Mouse (Mus musculus) forebrain, embryonic 10.5 days (tissue): ENCODE measurements around the gene Dip2b. TPM values are rescaled to one million over a fixed set of nuclear protein-coding genes. Genes with fewer than 3 reads are reported as not detected.

Experiments used
- DNase-seq: peaks from one replicate; pipeline ENCODE4 v3.0.0-alpha.2; 2017; ENCODE audit warnings: low spot score; ENCODE audit errors: extremely low spot score
- H3K27ac ChIP-seq: fragments of 300-500 bp; sonication (generic); 2 replicates; pipeline ENCODE4 v1.5.1; 2016; ENCODE audit warnings: mild to moderate bottlenecking
- H3K27me3 ChIP-seq: fragments of 300-500 bp; sonication (generic); 2 replicates; pipeline ENCODE4 v1.6.1; 2016; ENCODE audit warnings: mild to moderate bottlenecking; ENCODE audit not compliant: poor library complexity, severe bottlenecking
- H3K36me3 ChIP-seq: fragments of 300-500 bp; sonication (generic); replicated peaks from 2 replicates; pipeline ENCODE4 v1.6.1; 2016; ENCODE audit warnings: mild to moderate bottlenecking, moderate library complexity
- H3K4me1 ChIP-seq: fragments of 300-500 bp; sonication (generic); 2 replicates; pipeline ENCODE4 v1.6.1; 2016
- H3K4me3 ChIP-seq: fragments of 300-500 bp; sonication (generic); 2 replicates; pipeline ENCODE4 v1.5.1; 2016; ENCODE audit warnings: mild to moderate bottlenecking, moderate library complexity
- H3K9me3 ChIP-seq: fragments of 300-500 bp; sonication (generic); 2 replicates; pipeline ENCODE4 v1.6.1; 2016; ENCODE audit warnings: mild to moderate bottlenecking, moderate library complexity
- WGBS: fragments of 180-500 bp; shearing (Covaris S2); methylation state at CpG from one replicate; pipeline ENCODE4 v1.1.7; 2016; 5-methylcytosine and 5-hydroxymethylcytosine counted together
- polyA plus RNA-seq: library from polyadenylated mRNA; unstranded; fragments of >200 nt; fragmentation: Nextera tagmentation; extraction: Ambion mirVana; gene quantifications from 2 replicates; pipeline ENCODE4 v1.2.1, GENCODE M21; 2016

Gene Dip2b
- polyA plus RNA-seq, 1 experiment from 2014 or later = 17.4 TPM

DNA sequence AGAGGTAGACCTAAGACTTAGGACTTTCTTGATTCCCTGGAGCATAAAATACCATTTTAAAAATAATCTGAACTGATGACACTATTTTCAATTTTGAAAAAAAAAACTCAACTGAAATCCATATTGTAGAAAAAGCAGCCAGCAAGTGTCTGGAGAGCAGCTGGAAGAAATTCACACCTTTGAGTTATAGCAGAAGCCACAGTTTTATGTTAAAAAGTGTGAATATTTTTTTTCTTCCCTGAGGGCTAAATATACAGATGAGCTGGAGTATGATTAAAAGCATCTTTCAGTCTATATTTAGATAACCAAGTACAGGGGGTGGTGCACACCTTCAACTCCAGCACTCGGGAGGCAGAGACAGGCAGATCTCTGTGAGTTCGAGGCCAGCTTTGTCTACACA lies 8.6 kb upstream of the Dip2b start:
- Histone ChIP-seq H3K4me3 (no peak overlapping the region), H3K9me3 (peaks cover 3% of the 10 kb centered on the region; the same call in 1 of the 2 replicates), H3K36me3 (no peaks in the 10 kb centered on the region), H3K4me1 (no peaks in the 10 kb centered on the region), H3K27me3 (no peaks in the 10 kb centered on the region), H3K27ac (no peak overlapping the region)
- WGBS = 92% methylated on average over 2 of the region's 2 CpGs
- DNase-seq = no peak

DNA sequence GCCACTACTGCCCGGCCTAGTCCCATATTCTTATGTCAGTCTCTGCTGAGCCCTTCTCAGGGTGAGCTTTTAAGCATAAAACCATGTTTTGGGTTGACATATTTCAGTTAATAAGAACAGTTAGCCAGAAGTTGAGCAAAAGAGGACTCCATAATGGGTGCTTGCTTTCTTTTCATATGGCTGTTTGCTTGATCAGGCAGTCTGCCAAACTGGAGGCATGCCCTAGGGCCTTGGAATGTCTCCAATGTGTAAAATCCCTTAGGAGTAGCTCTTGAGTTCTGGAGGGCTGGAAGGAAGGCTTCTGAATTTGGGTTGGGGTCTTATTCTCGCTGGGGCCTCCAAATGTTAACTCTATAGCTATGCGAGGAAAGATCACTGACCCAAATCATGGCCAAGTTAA lies 5.9 kb upstream of the Dip2b start:
- peaks cover 3% of the 10 kb centered on the region; the same call in 1 of the 2 replicates for H3K9me3 ChIP-seq
- no peak overlapping the region for H3K27ac ChIP-seq
- no peak for DNase-seq
- no peak overlapping the region for H3K4me3 ChIP-seq
- no peaks in the 10 kb centered on the region for H3K4me1 ChIP-seq
- H3K36me3 ChIP-seq = no peaks in the 10 kb centered on the region
- WGBS = 94% methylated on average over 3 of the region's 3 CpGs
- peaks cover 2% of the 10 kb centered on the region for H3K27me3 ChIP-seq

DNA sequence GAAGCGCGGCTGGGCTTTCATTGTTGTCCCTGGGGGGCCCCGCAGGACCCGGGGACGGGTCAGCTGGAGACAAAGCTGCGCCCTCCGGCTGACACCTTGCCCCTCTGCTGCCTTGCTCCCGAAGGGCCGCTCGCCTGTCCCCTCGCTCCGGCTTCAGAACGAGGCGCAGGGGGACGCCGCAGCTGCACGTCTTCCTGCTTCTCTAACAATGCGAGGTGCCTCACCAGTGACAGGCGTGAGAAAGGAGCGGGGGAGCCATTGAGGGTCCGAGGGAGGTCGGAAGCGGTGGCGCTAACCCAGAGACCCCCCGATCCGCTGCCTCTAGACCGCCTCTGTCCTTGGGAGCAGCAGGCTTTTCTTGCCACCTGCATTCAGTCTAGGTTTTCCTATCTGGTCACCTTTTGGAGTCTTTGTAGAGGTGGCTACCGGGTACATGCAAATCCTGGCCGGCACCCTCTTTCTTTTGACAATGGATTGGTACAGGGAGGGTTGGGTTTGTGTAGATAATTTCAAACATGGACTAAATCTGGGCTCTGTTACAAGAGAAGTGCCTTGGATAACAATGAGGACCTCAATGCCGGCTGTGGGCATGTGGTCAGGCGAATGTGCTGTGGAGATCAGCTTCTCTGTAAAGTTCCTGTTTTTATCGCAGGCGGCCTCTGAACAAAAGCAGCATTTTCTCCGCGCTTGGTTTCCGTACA lies 687 bp downstream of the Dip2b start:
- under 1% methylated on average over 36 of the region's 36 CpGs for WGBS
- Histone ChIP-seq H3K27me3 (peaks cover 8% of the 10 kb centered on the region), H3K9me3 (no peaks in the 10 kb centered on the region), H3K4me1 (peaks cover 27% of the 10 kb centered on the region), H3K27ac (peak overlapping the region; percentile 100), H3K4me3 (peak overlapping the region; percentile 94), H3K36me3 (peaks cover 6% of the 10 kb centered on the region; the same call in 1 of the 2 replicates)
- peak; percentile 78 for DNase-seq

DNA sequence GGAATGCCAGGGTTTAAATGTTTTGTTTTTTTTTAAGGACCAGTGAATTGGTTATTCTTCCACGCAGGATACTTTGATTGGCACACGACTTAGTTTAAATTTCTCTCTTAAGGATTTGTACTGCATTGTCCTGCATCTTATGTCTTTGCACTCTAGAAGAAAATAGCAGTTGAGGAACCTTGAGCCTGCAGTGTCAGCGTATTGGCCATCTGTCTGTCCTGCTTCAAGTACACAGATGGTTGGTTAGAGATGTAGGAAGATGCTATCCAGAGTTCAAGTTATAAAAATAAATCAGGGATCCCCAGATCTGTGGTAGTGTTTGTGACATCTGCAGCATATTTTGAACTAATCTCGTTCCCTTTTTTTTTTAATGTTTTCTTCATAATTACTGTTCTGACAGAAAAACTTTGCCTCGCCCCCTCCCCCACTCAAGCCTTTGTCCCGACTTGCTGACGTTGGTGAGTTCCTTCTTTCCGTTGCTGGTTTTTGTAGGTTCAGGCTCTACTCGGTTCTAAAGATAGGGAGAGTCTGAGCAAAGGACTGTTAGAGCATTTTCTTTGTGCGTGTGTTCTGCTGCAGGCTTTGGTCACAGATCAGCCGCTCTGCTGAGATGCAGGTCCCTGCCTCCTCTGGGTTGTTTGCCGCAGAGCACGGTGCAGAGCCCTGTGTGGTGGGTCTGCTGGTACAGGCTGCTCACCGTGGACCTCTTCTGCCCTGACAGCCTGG lies 2.2 kb downstream of the Dip2b start:
- Histone ChIP-seq H3K4me1 (peaks cover 33% of the 10 kb centered on the region), H3K36me3 (peaks cover 6% of the 10 kb centered on the region; the same call in 1 of the 2 replicates), H3K27me3 (peaks cover 8% of the 10 kb centered on the region), H3K27ac (peak overlapping the region; percentile 100), H3K9me3 (no peaks in the 10 kb centered on the region), H3K4me3 (peak overlapping the region; percentile 94)
- WGBS = 41% methylated on average over 14 of the region's 14 CpGs
- DNase-seq = no peak

DNA sequence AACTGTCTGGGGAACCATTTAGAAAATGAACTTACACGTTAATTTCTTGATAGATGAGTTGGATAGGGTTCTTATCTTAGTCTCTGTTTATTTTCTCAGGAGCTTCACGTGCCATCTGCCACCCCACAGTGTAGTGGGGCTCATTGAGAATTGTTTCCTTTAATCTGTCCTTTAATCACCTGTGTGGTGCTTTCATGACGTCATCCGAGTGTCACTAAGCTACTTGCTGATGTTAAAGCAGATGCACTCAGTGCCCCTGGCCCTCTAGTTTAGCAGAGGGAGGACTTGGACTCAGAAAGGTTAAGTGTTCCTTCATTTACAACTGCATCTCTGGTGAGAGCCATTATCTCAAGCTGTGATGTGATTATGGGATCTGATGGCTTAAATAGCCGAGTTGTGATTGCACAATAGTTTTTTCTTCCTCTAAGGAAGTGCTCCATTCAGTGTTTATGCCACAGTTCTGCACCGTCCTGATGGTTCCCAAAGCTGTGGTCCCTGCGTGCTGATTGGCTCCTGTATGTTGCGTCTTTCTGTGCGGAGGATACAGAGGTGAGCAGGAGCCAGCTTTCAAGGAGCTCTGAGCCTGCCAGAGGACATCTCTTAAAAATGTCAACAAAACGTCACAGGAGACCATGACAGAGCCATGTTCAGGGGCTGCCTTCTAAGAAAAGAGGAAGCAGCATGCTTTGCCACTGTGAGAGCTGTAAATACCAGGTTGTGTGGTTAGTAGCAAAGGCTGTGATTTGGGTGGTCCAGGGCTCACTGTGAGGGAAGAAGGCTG lies 3.0 kb downstream of the Dip2b start:
- H3K4me3 ChIP-seq = peak overlapping the region; percentile 94
- H3K36me3 ChIP-seq = peaks cover 8% of the 10 kb centered on the region
- no peak for DNase-seq
- no peaks in the 10 kb centered on the region for H3K9me3 ChIP-seq
- WGBS = 53% methylated on average over 10 of the region's 10 CpGs
- H3K4me1 ChIP-seq = peaks cover 41% of the 10 kb centered on the region
- peak overlapping the region; percentile 100 for H3K27ac ChIP-seq
- H3K27me3 ChIP-seq = peaks cover 8% of the 10 kb centered on the region

DNA sequence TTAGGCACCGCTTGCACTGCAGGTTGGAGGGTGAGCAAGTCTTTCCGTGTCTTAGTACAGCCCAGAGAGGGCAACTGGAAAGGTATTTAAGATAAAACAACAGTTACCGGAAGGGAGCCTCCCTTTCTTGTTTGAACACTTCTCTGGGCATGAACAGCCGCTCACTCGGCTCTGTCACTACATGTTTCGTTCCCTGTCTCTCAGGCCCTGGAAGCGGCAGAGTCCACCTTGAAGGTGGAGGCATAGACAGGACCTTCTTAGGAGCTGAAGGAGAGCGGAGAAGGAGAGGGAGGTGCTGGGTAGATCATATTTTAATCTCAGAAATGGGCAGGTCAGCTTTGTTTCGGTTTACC lies 3.6 kb downstream of the Dip2b start:
- peaks cover 41% of the 10 kb centered on the region for H3K4me1 ChIP-seq
- peaks cover 8% of the 10 kb centered on the region for H3K27me3 ChIP-seq
- 87% methylated on average over 9 of the region's 9 CpGs for WGBS
- H3K9me3 ChIP-seq = no peaks in the 10 kb centered on the region
- peaks cover 14% of the 10 kb centered on the region for H3K36me3 ChIP-seq
- H3K27ac ChIP-seq = no peak overlapping the region; the same call in 1 of the 2 replicates
- no peak for DNase-seq
- no peak overlapping the region for H3K4me3 ChIP-seq

DNA sequence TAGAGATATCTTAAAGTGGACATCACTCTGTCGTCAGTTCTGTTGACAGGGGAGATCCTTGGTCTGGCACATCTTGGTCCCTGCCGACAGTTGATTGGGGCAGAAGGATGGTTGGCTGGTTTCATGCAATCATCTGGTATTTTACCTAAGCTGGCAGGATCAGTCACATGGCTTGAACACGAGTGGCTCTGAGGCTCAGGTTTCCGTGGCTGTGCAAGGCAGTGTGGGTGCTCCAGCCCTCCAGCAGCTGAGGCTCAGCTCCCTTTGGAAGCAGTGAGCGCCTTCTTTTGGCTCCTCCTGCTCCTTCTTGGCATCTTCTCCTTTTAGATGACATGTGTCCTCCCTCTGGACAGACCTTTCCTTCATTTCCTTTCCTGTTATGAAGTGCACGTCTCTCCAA lies 7.1 kb downstream of the Dip2b start:
- peaks cover 31% of the 10 kb centered on the region for H3K4me1 ChIP-seq
- H3K27me3 ChIP-seq = no peaks in the 10 kb centered on the region
- H3K27ac ChIP-seq = no peak overlapping the region
- 75% methylated on average over 6 of the region's 6 CpGs for WGBS
- no peak overlapping the region for H3K4me3 ChIP-seq
- peaks cover 41% of the 10 kb centered on the region for H3K36me3 ChIP-seq
- no peaks in the 10 kb centered on the region for H3K9me3 ChIP-seq
- DNase-seq = no peak

DNA sequence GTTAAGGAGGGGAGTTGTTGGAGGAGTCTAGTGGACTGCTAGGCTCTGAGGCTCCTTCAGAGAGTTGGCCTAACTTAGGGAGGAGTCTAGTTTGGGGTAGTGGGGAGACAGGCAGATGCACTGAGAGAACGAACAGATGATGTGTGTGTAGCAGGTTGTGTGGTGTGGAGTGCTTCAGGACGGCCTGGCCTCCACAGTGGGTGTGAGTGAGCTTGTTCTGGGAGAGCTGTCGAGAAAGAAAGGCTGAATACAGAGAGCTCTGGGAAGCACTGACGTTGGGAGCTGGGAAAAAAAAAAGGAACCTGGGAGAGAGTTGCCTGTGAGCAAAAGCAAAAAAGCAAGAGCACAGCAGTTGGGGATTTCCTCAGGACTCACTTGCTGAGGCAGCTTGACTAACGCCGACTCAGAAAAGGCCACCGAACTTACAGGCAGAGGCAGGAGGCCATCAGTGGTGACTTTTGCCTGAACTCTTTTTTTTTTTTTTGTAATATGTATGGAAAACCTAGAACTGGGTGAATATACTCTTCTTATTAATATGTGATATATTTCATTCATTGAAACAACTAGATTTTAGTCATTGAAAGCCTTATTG lies 11.1 kb downstream of the Dip2b start:
- H3K36me3 ChIP-seq = peaks cover 47% of the 10 kb centered on the region
- H3K4me1 ChIP-seq = peaks cover 29% of the 10 kb centered on the region
- H3K27me3 ChIP-seq = no peaks in the 10 kb centered on the region
- H3K27ac ChIP-seq = no peak overlapping the region
- no peak overlapping the region for H3K4me3 ChIP-seq
- WGBS = 89% methylated on average over 7 of the region's 7 CpGs
- no peaks in the 10 kb centered on the region for H3K9me3 ChIP-seq
- DNase-seq = no peak

DNA sequence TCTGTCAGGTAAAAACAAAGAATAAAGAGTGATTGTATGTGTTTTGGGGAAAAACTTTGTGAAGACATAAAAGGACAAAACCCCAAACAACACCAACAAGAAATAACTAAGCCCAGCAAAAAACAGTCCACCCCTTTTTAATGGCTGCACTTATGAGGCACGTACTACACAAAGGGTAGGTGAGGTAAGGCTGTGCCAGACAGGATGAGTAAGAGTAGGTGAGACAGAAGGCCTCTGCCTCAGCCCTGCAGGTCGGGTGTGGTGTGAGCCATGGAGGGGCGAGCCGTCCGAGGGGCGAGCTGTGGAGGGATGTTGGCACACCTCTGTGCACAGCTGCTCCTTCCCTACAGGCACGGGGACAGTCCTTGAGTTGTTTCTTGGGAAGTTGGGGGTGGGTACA lies 12.5 kb downstream of the Dip2b start:
- H3K9me3 ChIP-seq = no peaks in the 10 kb centered on the region
- H3K4me3 ChIP-seq = no peak overlapping the region
- WGBS = 79% methylated on average over 7 of the region's 7 CpGs
- peaks cover 21% of the 10 kb centered on the region for H3K4me1 ChIP-seq
- H3K27ac ChIP-seq = no peak overlapping the region
- no peak for DNase-seq
- H3K27me3 ChIP-seq = no peaks in the 10 kb centered on the region
- H3K36me3 ChIP-seq = peaks cover 61% of the 10 kb centered on the region

DNA sequence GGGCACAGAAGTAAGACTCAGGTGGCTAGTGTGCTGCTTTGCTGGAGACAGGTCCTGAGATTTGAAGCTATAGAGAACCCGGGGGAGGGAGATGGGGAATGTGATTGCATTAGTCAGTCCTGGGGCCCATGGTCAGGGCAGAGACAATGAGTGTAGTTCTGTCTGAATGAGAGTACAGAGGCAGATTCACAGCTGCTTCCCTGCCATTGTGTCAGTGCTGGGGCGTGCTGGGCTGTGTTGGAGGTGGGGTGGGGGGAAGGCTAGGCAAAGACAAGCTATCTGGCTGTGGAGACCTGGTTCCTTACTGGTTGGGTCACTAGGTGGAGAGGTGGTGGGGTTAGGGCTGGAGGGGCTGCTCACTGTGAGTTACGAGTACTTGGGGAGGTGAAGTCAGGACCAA lies 14.3 kb downstream of the Dip2b start:
- Histone ChIP-seq H3K4me1 (peaks cover 15% of the 10 kb centered on the region), H3K9me3 (no peaks in the 10 kb centered on the region), H3K27me3 (no peaks in the 10 kb centered on the region), H3K27ac (no peak overlapping the region), H3K36me3 (peaks cover 58% of the 10 kb centered on the region), H3K4me3 (no peak overlapping the region)
- no peak for DNase-seq
- WGBS = 42% methylated on average over 3 of the region's 3 CpGs

DNA sequence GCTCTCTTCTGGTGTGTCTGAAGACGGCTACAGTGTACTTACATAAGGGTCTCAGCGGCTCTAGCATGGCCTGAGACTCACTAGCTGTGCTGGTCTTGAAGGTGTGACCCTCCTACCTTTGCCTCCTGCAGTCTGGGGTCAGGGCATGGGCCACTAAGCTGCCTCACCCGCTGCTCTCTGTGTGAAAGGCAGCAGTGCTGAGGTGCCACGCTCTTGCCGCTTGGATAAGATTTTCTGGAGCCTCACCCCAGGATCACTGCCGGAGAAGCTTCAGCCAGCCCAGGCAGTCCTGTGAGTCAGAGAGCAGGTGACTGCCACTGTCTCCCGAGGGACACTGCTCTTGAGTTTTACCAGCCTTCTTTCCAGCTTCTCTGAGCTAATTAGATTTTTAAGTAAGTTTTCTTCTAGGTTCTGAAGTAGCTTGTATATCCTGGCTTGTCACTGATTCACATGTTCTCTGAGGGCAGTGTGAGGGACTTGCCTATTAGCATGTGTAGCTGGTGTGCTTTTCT lies 18.0 kb downstream of the Dip2b start:
- no peak for DNase-seq
- H3K36me3 ChIP-seq = peaks cover 32% of the 10 kb centered on the region
- H3K4me3 ChIP-seq = no peak overlapping the region
- H3K27ac ChIP-seq = no peak overlapping the region
- no peaks in the 10 kb centered on the region for H3K27me3 ChIP-seq
- H3K4me1 ChIP-seq = peaks cover 20% of the 10 kb centered on the region
- no peaks in the 10 kb centered on the region for H3K9me3 ChIP-seq
- 93% methylated on average over 7 of the region's 7 CpGs for WGBS

DNA sequence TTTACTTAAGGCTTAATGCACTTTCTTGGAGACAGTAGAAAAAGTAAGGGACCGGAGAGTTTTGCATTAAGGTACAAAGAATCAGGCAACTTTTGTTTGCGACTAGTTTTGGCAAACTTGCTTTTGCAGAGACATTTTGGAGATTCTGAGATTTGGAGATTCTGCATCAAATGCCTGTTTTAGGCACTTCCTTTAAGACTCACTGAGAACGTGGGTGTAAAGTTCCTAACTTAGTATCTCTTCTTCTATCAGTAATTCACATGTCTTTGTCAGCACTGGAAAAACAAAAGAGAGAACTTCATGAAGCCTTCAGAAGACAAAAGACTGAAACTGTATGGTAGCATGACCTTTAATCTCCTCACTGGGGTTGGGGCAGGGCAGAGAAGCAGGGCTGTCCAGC lies 19.2 kb downstream of the Dip2b start:
- H3K36me3 ChIP-seq = peaks cover 28% of the 10 kb centered on the region
- WGBS = 84% methylated on average over 3 of the region's 3 CpGs
- no peak overlapping the region for H3K4me3 ChIP-seq
- H3K27ac ChIP-seq = no peak overlapping the region
- H3K9me3 ChIP-seq = no peaks in the 10 kb centered on the region
- H3K4me1 ChIP-seq = peaks cover 14% of the 10 kb centered on the region
- no peak for DNase-seq
- H3K27me3 ChIP-seq = no peaks in the 10 kb centered on the region
